Comparison of ENCODE assay signal across 17 mouse cellular contexts in genomic region chr15:93003233-93003632, GRCm38 (mm10).
DNase-seq lines count a peak whose midpoint lies in the region; ATAC-seq and TF ChIP-seq lines count a peak whose summit lies in the region.
"Had no signal": no experiment of that assay in that cellular context is flagged by ENCODE, and none has a peak within 500 bp of the region (broad histone marks: within the 10 kb centered on the region; RNA-seq: fewer than 3 reads in every experiment).

No protein-coding gene starts in this region.

- 73% methylated on average over 3 of the region's 3 CpGs for WGBS in heart, embryonic 10.5 days
- 52% methylated on average over 3 of the region's 3 CpGs for WGBS in liver, embryonic 14.5 days (ENCODE audit: insufficient replicate concordance)
- 82% methylated on average over 3 of the region's 3 CpGs for WGBS in liver, embryonic 11.5 days
- WGBS in thymus, adult 2 months: 95% methylated on average over 3 of the region's 3 CpGs

- H3K27me3 ChIP-seq in heart, embryonic 10.5 days (ENCODE audit: insufficient read depth, poor library complexity, severe bottlenecking): no peaks in the 10 kb centered on the region
- no peaks in the 10 kb centered on the region for H3K27me3 ChIP-seq in liver, embryonic 14.5 days (ENCODE audit: control insufficient read depth, insufficient read depth, low read length)
- H3K27me3 ChIP-seq in liver, embryonic 11.5 days (replicated peaks; ENCODE audit: control insufficient read depth, insufficient read depth, low read length): no peaks in the 10 kb centered on the region
- H3K27me3 ChIP-seq in thymus, adult 2 months (ENCODE audit: control insufficient read depth, insufficient read depth, low read length): no peaks in the 10 kb centered on the region
- H3K27me3 ChIP-seq: lung, embryonic 15.5 days had no signal

- no peak overlapping the region for H3K9ac ChIP-seq in liver, embryonic 14.5 days (replicated peaks)
- no peak overlapping the region for H3K9ac ChIP-seq in liver, embryonic 11.5 days (ENCODE audit: low read depth, low read length)
- H3K9ac ChIP-seq: limb, embryonic 12.5 days; lung, embryonic 15.5 days had no signal

- no peak for TF ChIP-seq POLR2A in thymus, adult 2 months (IDR thresholded peaks at IDR 0.05; ENCODE audit: control insufficient read depth, extremely low read depth, insufficient read depth, low read length, poor library complexity)

- peaks cover 41% of the 10 kb centered on the region for H3K4me1 ChIP-seq in heart, embryonic 10.5 days
- peaks cover 0 to 15% of the 10 kb centered on the region in 2 experiments; a peak in 2 of 4 replicates for H3K4me1 ChIP-seq in liver, embryonic 14.5 days (replicated peaks; ENCODE audit: control insufficient read depth in 2 of 2, insufficient read depth in 2 of 2, low read length in 1 of 2)
- peaks cover 19% of the 10 kb centered on the region for H3K4me1 ChIP-seq in liver, embryonic 11.5 days (replicated peaks; ENCODE audit: control insufficient read depth, insufficient read depth, low read length)
- H3K4me1 ChIP-seq in thymus, adult 2 months (replicated peaks; ENCODE audit: control insufficient read depth, insufficient read depth, low read length): peaks cover 5% of the 10 kb centered on the region; the same call in 1 of the 2 replicates

- no peaks in the 10 kb centered on the region for H3K36me3 ChIP-seq in heart, embryonic 10.5 days
- H3K36me3 ChIP-seq in liver, embryonic 14.5 days (replicated peaks; ENCODE audit: control insufficient read depth, insufficient read depth, low read depth): no peaks in the 10 kb centered on the region
- H3K36me3 ChIP-seq in liver, embryonic 11.5 days (ENCODE audit: control insufficient read depth, insufficient read depth, low read length): no peaks in the 10 kb centered on the region
- no peaks in the 10 kb centered on the region for H3K36me3 ChIP-seq in thymus, adult 2 months (ENCODE audit: control insufficient read depth, insufficient read depth, low read length)
- H3K36me3 ChIP-seq: limb, embryonic 12.5 days; lung, embryonic 15.5 days; midbrain, embryonic 10.5 days had no signal

- no peak for ATAC-seq in liver, embryonic 14.5 days (ENCODE audit: insufficient read depth)
- no peak for ATAC-seq in liver, embryonic 11.5 days (replicated peaks; ENCODE audit: low FRiP score)
- ATAC-seq: CD4-positive, CD25-positive, alpha-beta regulatory T cell, adult 4 months; intestine, embryonic 16.5 days; Patski had no signal

- no peak overlapping the region for H3K27ac ChIP-seq in heart, embryonic 10.5 days
- H3K27ac ChIP-seq in liver, embryonic 14.5 days: no peak overlapping the region
- no peak overlapping the region for H3K27ac ChIP-seq in liver, embryonic 11.5 days (ENCODE audit: low read depth, low read length)
- no peak overlapping the region for H3K27ac ChIP-seq in thymus, adult 2 months (ENCODE audit: control insufficient read depth, insufficient read depth, low read length)
- H3K27ac ChIP-seq: limb, embryonic 12.5 days; lung, embryonic 15.5 days; midbrain, embryonic 10.5 days had no signal

- H3K9me3 ChIP-seq in heart, embryonic 10.5 days: no peaks in the 10 kb centered on the region
- H3K9me3 ChIP-seq in liver, embryonic 14.5 days (ENCODE audit: control insufficient read depth, low read length): no peaks in the 10 kb centered on the region
- H3K9me3 ChIP-seq in liver, embryonic 11.5 days (ENCODE audit: control insufficient read depth, low read length): no peaks in the 10 kb centered on the region
- H3K9me3 ChIP-seq: limb, embryonic 12.5 days; lung, embryonic 15.5 days; midbrain, embryonic 10.5 days had no signal

- no peak overlapping the region for H3K4me3 ChIP-seq in heart, embryonic 10.5 days
- no peak overlapping the region for H3K4me3 ChIP-seq in liver, embryonic 14.5 days (ENCODE audit: insufficient read depth in 1 of 2, low read depth in 2 of 2, low read length in 2 of 2)
- H3K4me3 ChIP-seq in liver, embryonic 11.5 days (ENCODE audit: low read depth, low read length): no peak overlapping the region
- H3K4me3 ChIP-seq in thymus, adult 2 months (ENCODE audit: control insufficient read depth, insufficient read depth, low read length): no peak overlapping the region
- H3K4me3 ChIP-seq: limb, embryonic 12.5 days; lung, embryonic 15.5 days; midbrain, embryonic 10.5 days; myocyte had no signal

- no peak for TF ChIP-seq EP300 in liver, embryonic 14.5 days (IDR thresholded peaks at IDR 0.05; ENCODE audit: low read depth)

- DNase-seq in heart, embryonic 10.5 days (ENCODE audit: low spot score): peak; percentile 30
- no peak for DNase-seq in heart, postnatal 25 days (ENCODE audit: low spot score)
- no peak for DNase-seq in liver, embryonic 14.5 days (ENCODE audit: low read depth in 3 of 3, low spot score in 3 of 3)
- no peak for DNase-seq in liver, embryonic 11.5 days (ENCODE audit: low spot score)
- DNase-seq in ZHBTc4 (ENCODE audit: low read depth, low spot score): peak; percentile 70
- DNase-seq in retina, embryonic 14.5 days (ENCODE audit: low spot score): peak; percentile 21
- no peak for DNase-seq in thymus, adult 2 months
- DNase-seq: cerebellum, postnatal 14 days; gastrocnemius, postnatal 14 days; layer of hippocampus, postnatal 36 days had no signal

- H3K4me2 ChIP-seq in liver, embryonic 14.5 days (ENCODE audit: low read depth): no peak overlapping the region
- H3K4me2 ChIP-seq in liver, embryonic 11.5 days: no peak overlapping the region
- H3K4me2 ChIP-seq: lung, embryonic 15.5 days had no signal

- intact Hi-C loops in heart, postnatal 25 days (cut with DNase I): no loop called here

- 0 out of 2 replicates have a peak, but pooled peaks have one; percentile 20 for TF ChIP-seq CTCF in liver, embryonic 14.5 days (IDR thresholded peaks at IDR 0.05; ENCODE audit: low read depth)
- no peak for TF ChIP-seq CTCF in thymus, adult 2 months (IDR thresholded peaks at IDR 0.05; ENCODE audit: borderline replicate concordance, control insufficient read depth, extremely low read depth, insufficient read depth, low read length, poor library complexity)

Comparison
In these comparisons a context has a peak if more than half of its experiments do, and no peak if none do; other contexts are left out.
1. DNase-seq: peak in heart, embryonic 10.5 days (single experiment), ZHBTc4 (single experiment) and retina, embryonic 14.5 days (single experiment); none in heart, postnatal 25 days (single experiment), liver, embryonic 14.5 days (0 of 3), liver, embryonic 11.5 days (single experiment) and thymus, adult 2 months (single experiment).